Mouse (Mus musculus): ENCODE results near the gene Fahd1. TPM values are rescaled to one million over a fixed set of nuclear protein-coding genes. Genes with fewer than 3 reads are reported as not detected.

Gene Fahd1
- total RNA-seq (2014; rRNA removed; ENCODE audit: low replicate concordance) (37.4 and 60.1 TPM in 2 replicates), polyA plus RNA-seq (2015; fragmentation: Nextera tagmentation; extraction: Ambion mirVana) (86.4 and 88.6 TPM in 2 replicates)

DNA sequence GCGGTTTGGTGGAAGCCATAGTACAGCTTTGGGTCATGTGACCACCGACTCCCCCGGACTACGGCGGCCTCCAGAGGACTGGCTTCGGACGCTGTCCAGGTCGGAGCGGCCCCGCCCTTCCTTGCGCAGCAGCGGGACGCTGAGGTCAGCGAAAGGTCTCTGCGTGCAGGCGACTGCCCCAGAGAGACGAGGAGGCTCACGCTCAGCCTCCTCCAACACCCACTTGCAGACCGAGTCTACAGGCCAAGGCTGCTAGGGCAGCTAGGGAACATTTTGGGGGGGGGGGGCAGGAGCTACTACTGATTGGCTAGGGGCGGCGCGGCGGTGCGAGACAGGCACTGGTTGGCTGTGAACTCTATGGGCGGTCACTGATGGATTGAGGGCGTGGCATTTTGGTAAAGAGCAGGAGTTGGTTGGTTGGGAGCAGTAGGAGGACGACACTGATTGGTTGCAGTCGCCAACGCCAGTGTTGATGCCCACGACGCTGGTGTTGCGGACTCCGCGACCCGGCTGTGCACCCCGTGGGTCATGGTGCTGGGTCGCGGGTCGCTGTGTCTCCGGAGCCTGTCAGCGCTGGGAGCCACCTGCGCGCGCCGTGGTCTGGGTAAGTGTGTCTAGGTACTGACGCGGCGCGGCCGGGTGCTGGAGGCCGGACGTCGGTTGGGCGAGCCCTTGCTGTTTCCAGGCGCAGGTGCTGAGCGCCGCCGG is at the start of gene Fahd1:
Gene Fahd1 (minus strand): TSS at position 300 of the 708 bp plus-strand sequence.
- Histone ChIP-seq H3K9ac (replicated peaks; ENCODE audit: low read depth, low read length) (peak within 1 kb of the TSS; percentile 72), H3K27me3 (ENCODE audit: control insufficient read depth, insufficient read depth, low read length) (no peaks in the 10 kb centered on the region), H3K4me3 (ENCODE audit: low read depth, low read length) (peak within 1 kb of the TSS; percentile 65), H3K4me2 (ENCODE audit: low read depth, low read length) (peak within 1 kb of the TSS; percentile 89), H3K36me3 (replicated peaks; ENCODE audit: control insufficient read depth, insufficient read depth, low read length) (peaks cover 24% of the 10 kb centered on the region), H3K9me3 (replicated peaks; ENCODE audit: control insufficient read depth, low read length) (no peaks in the 10 kb centered on the region), H3K27ac (ENCODE audit: low read depth) (peak within 1 kb of the TSS; percentile 93), H3K4me1 (ENCODE audit: control insufficient read depth, insufficient read depth) (peaks cover 17% of the 10 kb centered on the region)
- WGBS, result under 1% methylated on average over 58 of the region's 58 CpGs
- peak; percentile 96 for ATAC-seq (ENCODE audit: insufficient read depth, low read depth)
- peak; percentile 99 for DNase-seq (ENCODE audit: low spot score)
- TF ChIP-seq CTCF (IDR thresholded peaks at IDR 0.05; ENCODE audit: low read depth) (no peak), EP300 (IDR thresholded peaks at IDR 0.05; ENCODE audit: low read depth) (peak; percentile 76)

DNA sequence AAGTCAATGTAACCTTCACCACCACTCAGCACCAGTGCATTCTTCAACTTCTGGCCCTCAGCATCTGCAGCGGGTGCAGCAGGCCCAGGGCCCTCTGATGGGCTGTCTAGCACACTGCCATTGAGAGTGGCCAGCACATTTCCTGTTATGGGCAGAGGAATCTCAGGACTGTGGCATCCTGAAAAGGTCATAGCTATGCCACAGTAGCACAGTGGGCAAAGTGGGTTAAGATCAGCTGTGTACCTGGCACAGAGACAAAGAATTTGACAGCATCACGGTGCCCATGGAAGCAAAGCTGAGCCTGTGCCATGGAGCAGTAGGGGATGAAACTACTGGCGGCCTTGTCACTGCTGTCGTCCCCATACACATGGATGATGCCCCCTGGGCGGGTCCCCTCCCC is 49.0 kb upstream of the Fahd1 start:
- TF ChIP-seq CTCF (IDR thresholded peaks at IDR 0.05; ENCODE audit: low read depth), result no peak
- TF ChIP-seq EP300 (IDR thresholded peaks at IDR 0.05; ENCODE audit: low read depth), result peak; percentile 36; the same call in 1 of the 2 replicates
- DNase-seq (ENCODE audit: low spot score), result peak; percentile 60
- peaks cover 64% of the 10 kb centered on the region for H3K36me3 ChIP-seq (replicated peaks; ENCODE audit: control insufficient read depth, insufficient read depth, low read length)
- H3K9ac ChIP-seq (replicated peaks; ENCODE audit: low read depth, low read length), result no peak overlapping the region
- peak; percentile 78 for ATAC-seq (ENCODE audit: insufficient read depth, low read depth)
- peaks cover 17% of the 10 kb centered on the region; the same call in 1 of the 2 replicates for H3K4me1 ChIP-seq (ENCODE audit: control insufficient read depth, insufficient read depth)
- H3K27me3 ChIP-seq (ENCODE audit: control insufficient read depth, insufficient read depth, low read length), result no peaks in the 10 kb centered on the region
- WGBS, result 52% methylated on average over 5 of the region's 5 CpGs
- peak overlapping the region; percentile 73 for H3K27ac ChIP-seq (ENCODE audit: low read depth)
- H3K4me2 ChIP-seq (ENCODE audit: low read depth, low read length), result no peak overlapping the region
- H3K4me3 ChIP-seq (ENCODE audit: low read depth, low read length), result no peak overlapping the region
- no peaks in the 10 kb centered on the region for H3K9me3 ChIP-seq (replicated peaks; ENCODE audit: control insufficient read depth, low read length)

- TF ChIP-seq CTCF (IDR thresholded peaks at IDR 0.05; ENCODE audit: low read depth), result no peak
- no peak for TF ChIP-seq EP300 (IDR thresholded peaks at IDR 0.05; ENCODE audit: low read depth)
- ATAC-seq (ENCODE audit: insufficient read depth, low read depth) (no peak), DNase-seq (ENCODE audit: low spot score) (no peak)
- H3K4me3 ChIP-seq (ENCODE audit: low read depth, low read length), result no peak overlapping the region
- peak overlapping the region; percentile 73 for H3K27ac ChIP-seq (ENCODE audit: low read depth)
- H3K4me2 ChIP-seq (ENCODE audit: low read depth, low read length), result no peak overlapping the region
- no peaks in the 10 kb centered on the region for H3K9me3 ChIP-seq (replicated peaks; ENCODE audit: control insufficient read depth, low read length)
- WGBS, result 74% methylated on average over 4 of the region's 4 CpGs
- H3K27me3 ChIP-seq (ENCODE audit: control insufficient read depth, insufficient read depth, low read length), result no peaks in the 10 kb centered on the region
- H3K36me3 ChIP-seq (replicated peaks; ENCODE audit: control insufficient read depth, insufficient read depth, low read length), result peaks cover 59% of the 10 kb centered on the region
- H3K4me1 ChIP-seq (ENCODE audit: control insufficient read depth, insufficient read depth), result peaks cover 20% of the 10 kb centered on the region; the same call in 1 of the 2 replicates
- H3K9ac ChIP-seq (replicated peaks; ENCODE audit: low read depth, low read length), result no peak overlapping the region
Measured at GRCm38 (mm10) chr17:24898041-24898854, 48.1 kb upstream of the Fahd1 start.

GRCm38 (mm10) chr17:24897600-24897999 is 47.4 kb upstream of the Fahd1 start:
- Histone ChIP-seq H3K4me3 (ENCODE audit: low read depth, low read length) (no peak overlapping the region), H3K4me1 (ENCODE audit: control insufficient read depth, insufficient read depth) (peaks cover 20% of the 10 kb centered on the region; the same call in 1 of the 2 replicates), H3K9ac (replicated peaks; ENCODE audit: low read depth, low read length) (no peak overlapping the region), H3K9me3 (replicated peaks; ENCODE audit: control insufficient read depth, low read length) (no peaks in the 10 kb centered on the region), H3K27me3 (ENCODE audit: control insufficient read depth, insufficient read depth, low read length) (no peaks in the 10 kb centered on the region), H3K36me3 (replicated peaks; ENCODE audit: control insufficient read depth, insufficient read depth, low read length) (peaks cover 59% of the 10 kb centered on the region), H3K4me2 (ENCODE audit: low read depth, low read length) (no peak overlapping the region), H3K27ac (ENCODE audit: low read depth) (no peak overlapping the region)
- no peak for ATAC-seq (ENCODE audit: insufficient read depth, low read depth)
- no peak for DNase-seq (ENCODE audit: low spot score)
- TF ChIP-seq CTCF (IDR thresholded peaks at IDR 0.05; ENCODE audit: low read depth), result no peak
- TF ChIP-seq EP300 (IDR thresholded peaks at IDR 0.05; ENCODE audit: low read depth), result no peak
- WGBS, result 75% methylated on average over 4 of the region's 4 CpGs

- Histone ChIP-seq H3K4me2 (ENCODE audit: low read depth, low read length) (peak overlapping the region; percentile 97), H3K9ac (replicated peaks; ENCODE audit: low read depth, low read length) (peak overlapping the region; percentile 90), H3K4me3 (ENCODE audit: low read depth, low read length) (peak overlapping the region; percentile 71), H3K27me3 (ENCODE audit: control insufficient read depth, insufficient read depth, low read length) (no peaks in the 10 kb centered on the region), H3K27ac (ENCODE audit: low read depth) (peak overlapping the region; percentile 83), H3K36me3 (replicated peaks; ENCODE audit: control insufficient read depth, insufficient read depth, low read length) (peaks cover 59% of the 10 kb centered on the region), H3K9me3 (replicated peaks; ENCODE audit: control insufficient read depth, low read length) (no peaks in the 10 kb centered on the region), H3K4me1 (ENCODE audit: control insufficient read depth, insufficient read depth) (peaks cover 20% of the 10 kb centered on the region; the same call in 1 of the 2 replicates)
- no peak for DNase-seq (ENCODE audit: low spot score)
- WGBS, result 46% methylated on average over 11 of the region's 11 CpGs
- TF ChIP-seq CTCF (IDR thresholded peaks at IDR 0.05; ENCODE audit: low read depth) (no peak), EP300 (IDR thresholded peaks at IDR 0.05; ENCODE audit: low read depth) (no peak)
- no peak for ATAC-seq (ENCODE audit: insufficient read depth, low read depth)
Measured at GRCm38 (mm10) chr17:24896993-24897269, 46.8 kb upstream of the Fahd1 start.
